Mouse (Mus musculus) heart, embryonic 11.5 days (tissue): ENCODE measurements around the gene Stx19. TPM values are rescaled to one million over a fixed set of nuclear protein-coding genes. Genes with fewer than 3 reads are reported as not detected.
A peak's percentile ranks its signal among the peaks of the same experiment; 100 is the strongest.

Experiments used
- ATAC-seq: fragments of 200-750 bp; cut with Nextera tagmentation; replicated peaks from 2 replicates; pipeline ENCODE4 v1.8.0; 2017; ENCODE audit warnings: moderate library complexity; ENCODE audit not compliant: insufficient number of reproducible peaks, low FRiP score, low TSS enrichment
- H3K27ac ChIP-seq: fragments of 300-500 bp; sonication (generic); 2 replicates; pipeline ENCODE4 v1.5.1; 2014; ENCODE audit warnings: mild to moderate bottlenecking, low read depth, low read length
- H3K27me3 ChIP-seq: fragments of 300-500 bp; sonication (generic); 2 replicates; pipeline ENCODE4 v1.6.1; 2014; ENCODE audit warnings: mild to moderate bottlenecking, low read length, mixed read lengths; ENCODE audit not compliant: control insufficient read depth, insufficient read depth
- H3K36me3 ChIP-seq: fragments of 300-500 bp; sonication (generic); 2 replicates; pipeline ENCODE4 v1.6.1; 2014; ENCODE audit warnings: mild to moderate bottlenecking, low read length, moderate library complexity, mixed read lengths; ENCODE audit not compliant: control insufficient read depth, insufficient read depth
- H3K4me1 ChIP-seq: fragments of 300-500 bp; sonication (generic); 2 replicates; pipeline ENCODE4 v1.6.1; 2014; ENCODE audit warnings: low read length; ENCODE audit not compliant: control insufficient read depth, insufficient read depth
- H3K4me2 ChIP-seq: fragments of 300-500 bp; sonication (generic); 2 replicates; pipeline ENCODE4 v1.6.1; 2014; ENCODE audit warnings: mild to moderate bottlenecking, moderate library complexity
- H3K4me3 ChIP-seq: fragments of 300-500 bp; sonication (generic); 2 replicates; pipeline ENCODE4 v1.5.1; 2014; ENCODE audit warnings: low read depth, low read length
- H3K9ac ChIP-seq: fragments of 300-500 bp; sonication (generic); 2 replicates; pipeline ENCODE4 v1.6.1; 2014; ENCODE audit warnings: mild to moderate bottlenecking, low read depth, low read length, moderate library complexity
- H3K9me3 ChIP-seq: fragments of 300-500 bp; sonication (generic); replicated peaks from 2 replicates; pipeline ENCODE4 v1.6.1; 2016; ENCODE audit warnings: low read length; ENCODE audit not compliant: control insufficient read depth
- WGBS: fragments of 180-500 bp; shearing (Covaris S2); extraction: QIAGEN DNeasy Blood & Tissue Kit; methylation state at CpG from one replicate; pipeline ENCODE4 v1.1.7; 2014; ENCODE audit not compliant: insufficient replicate concordance; 5-methylcytosine and 5-hydroxymethylcytosine counted together
- polyA plus RNA-seq: library from polyadenylated mRNA; unstranded; fragments of >200 nt; fragmentation: Nextera tagmentation; extraction: Ambion mirVana; gene quantifications from 2 replicates; pipeline ENCODE4 v1.2.1, GENCODE M21; 2014

Stx19 gene
- polyA plus RNA-seq, 1 experiment from 2014 or later: 0.21 TPM

DNA sequence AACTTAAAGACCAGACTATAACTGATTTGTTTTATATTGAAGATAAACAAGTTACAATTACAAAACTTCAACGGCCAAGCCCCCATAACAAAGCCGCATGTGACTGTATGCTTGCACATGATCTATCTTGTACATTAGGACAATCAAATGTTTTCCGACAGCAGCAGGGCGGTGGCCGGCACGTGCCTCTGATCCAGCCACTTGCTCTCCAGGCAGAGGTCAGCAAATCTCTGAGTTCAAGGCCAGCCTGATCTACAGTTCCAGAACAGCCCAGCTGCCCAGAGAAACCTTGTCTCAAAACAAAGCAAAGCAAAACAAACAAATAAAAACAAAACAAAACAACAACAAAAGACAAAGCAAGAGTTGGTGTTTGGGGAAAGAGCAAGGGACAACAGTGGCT is 40.9 kb downstream of the Stx19 start:
- no peak overlapping the region for H3K4me3 ChIP-seq
- H3K27ac ChIP-seq: no peak overlapping the region
- ATAC-seq: no peak
- no peaks in the 10 kb centered on the region for H3K4me1 ChIP-seq
- H3K4me2 ChIP-seq: peak overlapping the region; percentile 93; the same call in 1 of the 2 replicates
- no peaks in the 10 kb centered on the region for H3K36me3 ChIP-seq
- no peaks in the 10 kb centered on the region for H3K9me3 ChIP-seq
- H3K9ac ChIP-seq: no peak overlapping the region
- H3K27me3 ChIP-seq: no peaks in the 10 kb centered on the region
- 61% methylated on average over 6 of the region's 6 CpGs for WGBS

DNA sequence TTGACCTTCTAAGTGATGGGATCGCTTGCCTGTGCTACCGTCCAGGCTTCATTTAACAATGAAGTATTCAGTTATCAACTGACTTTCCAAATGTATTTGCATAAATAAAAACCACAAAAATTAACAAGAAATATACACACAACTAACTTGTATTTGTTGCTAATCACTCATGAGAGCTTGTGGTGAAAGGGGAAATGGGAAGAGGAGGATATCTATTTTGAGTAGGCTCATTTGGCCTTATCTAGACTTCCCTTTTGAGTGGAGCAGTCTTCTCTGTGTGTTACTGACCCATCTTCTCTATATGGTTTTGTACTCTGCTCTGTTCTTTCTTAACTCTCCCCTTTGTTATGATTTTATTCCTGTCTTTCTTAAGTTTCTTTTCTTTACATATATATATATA is 41.8 kb downstream of the Stx19 start:
- WGBS: 89% methylated on average over 2 of the region's 2 CpGs
- Histone ChIP-seq H3K4me3 (no peak overlapping the region), H3K4me2 (no peak overlapping the region), H3K4me1 (no peaks in the 10 kb centered on the region), H3K27ac (no peak overlapping the region), H3K9me3 (no peaks in the 10 kb centered on the region), H3K36me3 (no peaks in the 10 kb centered on the region), H3K27me3 (no peaks in the 10 kb centered on the region), H3K9ac (no peak overlapping the region)
- ATAC-seq: no peak

DNA sequence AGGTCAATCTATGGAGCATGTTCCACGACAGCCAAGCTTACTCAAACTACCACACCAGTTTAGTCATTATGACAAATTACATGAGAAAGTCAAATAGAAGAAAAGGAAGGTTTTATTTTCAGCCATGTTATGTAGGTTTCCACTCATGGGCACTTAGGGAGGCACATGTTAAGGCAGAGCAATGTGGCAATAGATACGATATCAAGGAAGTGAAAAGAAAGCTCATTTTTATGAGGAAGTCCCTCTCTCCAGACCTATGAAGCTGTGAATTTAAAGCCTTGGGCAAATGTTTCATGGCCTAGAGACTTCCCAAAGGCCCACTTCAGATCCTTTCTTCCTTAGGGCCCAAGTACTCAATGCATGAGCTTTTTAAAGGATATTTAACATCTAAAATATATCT is 43.0 kb downstream of the Stx19 start:
- no peak for ATAC-seq
- no peak overlapping the region for H3K9ac ChIP-seq
- H3K4me3 ChIP-seq: no peak overlapping the region
- no peaks in the 10 kb centered on the region for H3K4me1 ChIP-seq
- H3K27ac ChIP-seq: no peak overlapping the region
- H3K4me2 ChIP-seq: no peak overlapping the region
- H3K36me3 ChIP-seq: no peaks in the 10 kb centered on the region
- no peaks in the 10 kb centered on the region for H3K9me3 ChIP-seq
- 80% methylated on average over 2 of the region's 2 CpGs for WGBS
- H3K27me3 ChIP-seq: no peaks in the 10 kb centered on the region

DNA sequence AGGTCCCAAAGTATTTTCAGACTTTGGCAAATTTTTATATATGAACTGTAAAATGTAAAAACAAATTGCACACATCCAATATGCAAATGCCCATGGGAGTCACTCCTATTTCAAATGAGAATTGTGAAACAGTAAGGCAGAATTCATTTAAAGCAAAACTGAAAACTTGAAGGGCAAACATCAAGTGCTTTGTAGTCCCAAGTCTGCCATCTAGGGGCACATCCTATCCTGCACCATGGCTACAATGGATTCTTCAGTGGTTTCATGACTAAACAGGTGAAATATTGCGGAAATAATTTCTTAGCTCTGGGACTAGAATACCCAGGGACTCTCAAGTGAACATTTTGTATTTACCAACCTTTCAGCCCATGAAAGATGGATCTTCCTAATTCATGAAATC is 43.5 kb downstream of the Stx19 start:
- no peak for ATAC-seq
- H3K4me3 ChIP-seq: no peak overlapping the region
- H3K4me1 ChIP-seq: no peaks in the 10 kb centered on the region
- 92% methylated on average over 1 of the region's 1 CpGs for WGBS
- H3K4me2 ChIP-seq: no peak overlapping the region
- no peaks in the 10 kb centered on the region for H3K36me3 ChIP-seq
- no peak overlapping the region for H3K27ac ChIP-seq
- no peak overlapping the region for H3K9ac ChIP-seq
- H3K9me3 ChIP-seq: no peaks in the 10 kb centered on the region
- no peaks in the 10 kb centered on the region for H3K27me3 ChIP-seq

- no peak overlapping the region for H3K27ac ChIP-seq
- H3K9me3 ChIP-seq: no peaks in the 10 kb centered on the region
- H3K36me3 ChIP-seq: no peaks in the 10 kb centered on the region
- H3K9ac ChIP-seq: no peak overlapping the region
- no peaks in the 10 kb centered on the region for H3K27me3 ChIP-seq
- no peak for ATAC-seq
- H3K4me2 ChIP-seq: no peak overlapping the region
- no peak overlapping the region for H3K4me3 ChIP-seq
- 76% methylated on average over 1 of the region's 1 CpGs for WGBS
- H3K4me1 ChIP-seq: no peaks in the 10 kb centered on the region
These were observed 45.7 kb downstream of the Stx19 start for GRCm38 (mm10) chr16:62860140-62860539.

DNA sequence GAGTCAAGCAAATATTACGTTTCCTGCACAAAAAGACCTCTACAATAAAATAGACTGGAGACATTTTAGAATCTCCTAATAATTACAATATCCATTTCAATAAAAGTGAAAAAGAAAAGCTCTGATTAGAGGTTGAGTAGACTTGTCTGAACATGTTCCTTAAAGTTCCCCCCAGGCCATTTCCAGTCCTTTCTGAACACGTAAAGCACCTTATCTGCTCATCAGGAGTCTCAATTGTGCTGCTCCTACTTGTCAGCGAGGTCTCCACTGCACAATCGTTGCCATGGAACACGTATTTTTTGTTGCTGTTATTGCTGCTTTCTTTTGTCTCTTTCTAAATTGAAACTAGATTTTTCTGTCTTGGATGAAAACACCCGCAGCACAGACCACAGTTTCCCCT is 47.0 kb downstream of the Stx19 start:
- Histone ChIP-seq H3K27ac (no peak overlapping the region), H3K4me2 (no peak overlapping the region), H3K27me3 (no peaks in the 10 kb centered on the region), H3K9ac (no peak overlapping the region), H3K9me3 (no peaks in the 10 kb centered on the region), H3K4me3 (no peak overlapping the region), H3K36me3 (no peaks in the 10 kb centered on the region), H3K4me1 (no peaks in the 10 kb centered on the region)
- 60% methylated on average over 6 of the region's 6 CpGs for WGBS
- no peak for ATAC-seq

GRCm38 (mm10) chr16:62872688-62873117 is 58.2 kb downstream of the Stx19 start:
- H3K9ac ChIP-seq: no peak overlapping the region
- 72% methylated on average over 5 of the region's 5 CpGs for WGBS
- no peak overlapping the region for H3K4me3 ChIP-seq
- no peaks in the 10 kb centered on the region for H3K9me3 ChIP-seq
- no peaks in the 10 kb centered on the region for H3K27me3 ChIP-seq
- no peaks in the 10 kb centered on the region for H3K4me1 ChIP-seq
- ATAC-seq: no peak
- H3K36me3 ChIP-seq: no peaks in the 10 kb centered on the region
- H3K27ac ChIP-seq: no peak overlapping the region
- H3K4me2 ChIP-seq: no peak overlapping the region

- Histone ChIP-seq H3K4me1 (no peaks in the 10 kb centered on the region), H3K9me3 (no peaks in the 10 kb centered on the region), H3K4me2 (no peak overlapping the region), H3K9ac (no peak overlapping the region), H3K4me3 (no peak overlapping the region), H3K27ac (no peak overlapping the region), H3K36me3 (no peaks in the 10 kb centered on the region), H3K27me3 (no peaks in the 10 kb centered on the region)
- WGBS: 70% methylated on average over 4 of the region's 4 CpGs
- no peak for ATAC-seq
These were observed 58.7 kb downstream of the Stx19 start for GRCm38 (mm10) chr16:62873180-62873579.
